Mouse (Mus musculus): ENCODE measurements around the gene 1700025G04Rik. TPM values are rescaled to one million over a fixed set of nuclear protein-coding genes. Genes with fewer than 3 reads are reported as not detected.

Gene 1700025G04Rik
- total and polyA plus RNA-seq, 3 experiments: 1.5 to 19.5 (median 12.8) TPM

DNA sequence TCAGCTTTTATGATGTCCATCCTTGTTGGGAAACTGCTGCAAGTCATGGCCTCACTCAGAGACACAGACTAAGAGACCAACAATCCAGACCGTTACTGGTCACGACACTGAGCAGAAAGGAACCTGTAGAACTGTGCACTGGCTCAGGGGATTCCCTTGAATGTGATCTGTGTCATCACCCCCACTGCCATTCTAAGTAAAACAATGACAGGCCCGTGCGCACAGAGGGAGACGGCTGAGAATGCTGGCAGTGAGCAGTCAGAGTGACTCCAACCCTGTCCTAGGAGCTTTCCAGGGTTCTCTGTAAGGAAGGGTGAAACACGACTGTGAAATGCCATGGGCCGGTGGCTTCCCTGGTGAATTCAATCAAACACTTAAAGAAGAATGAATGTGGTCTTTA, 132.3 kb downstream of the 1700025G04Rik start:
- Histone ChIP-seq H3K4me1 (ENCODE audit: control insufficient read depth in 1 of 2, insufficient read depth in 2 of 2) (peaks cover 0 to 4% of the 10 kb centered on the region in 2 experiments; a peak in 1 of 4 replicates), H3K27me3 (replicated peaks) (no peaks in the 10 kb centered on the region), H3K4me2 (ENCODE audit: insufficient read depth, low read depth, poor library complexity, severe bottlenecking) (no peak overlapping the region), H3K4me3 (replicated peaks in 1 of 3; ENCODE audit: low read depth in 2 of 3, low read length in 2 of 3, poor library complexity in 1 of 3) (no peak overlapping the region), H3K9me3 (replicated peaks; ENCODE audit: low read length) (no peaks in the 10 kb centered on the region), H3K9ac (ENCODE audit: insufficient read depth, low read depth) (no peak overlapping the region), H3K27ac (ENCODE audit: insufficient read depth, low read depth) (no peak overlapping the region), H3K36me3 (replicated peaks in 1 of 2; ENCODE audit: control insufficient read depth in 1 of 2, insufficient read depth in 1 of 2, low read length in 1 of 2) (no peaks in the 10 kb centered on the region), H3K79me2 (replicated peaks; ENCODE audit: control insufficient read depth, extremely low read depth, insufficient read depth, poor library complexity, severe bottlenecking) (no peaks in the 10 kb centered on the region)
- TF ChIP-seq MEF2A (IDR thresholded peaks at IDR 0.05; ENCODE audit: borderline replicate concordance, low read depth, low read length) (no peak), NRF1 (IDR thresholded peaks at IDR 0.05; ENCODE audit: low read depth, low read length) (no peak), MAX (IDR thresholded peaks at IDR 0.05; ENCODE audit: low read length) (no peak), JUND (conservative IDR thresholded peaks at IDR 0.05; ENCODE audit: low read depth, low read length) (no peak), ZMIZ1 (IDR thresholded peaks at IDR 0.05; ENCODE audit: low read depth, low read length) (no peak), CHD1 (IDR thresholded peaks at IDR 0.05; ENCODE audit: low read depth, low read length) (no peak)
- no peak for DNase-seq (ENCODE audit: extremely low read depth)
- dilution Hi-C loops (cut with MboI; ENCODE audit: extremely low pct_ligation_motif_present, extremely low pct_unique_long_range_greater_than_20kb, low sequenced_read_pairs): no loop called here
- in situ Hi-C loops (cut with MboI; ENCODE audit: low pct_ligation_motif_present, low pct_unique_long_range_greater_than_20kb, low sequenced_read_pairs): no loop called here

DNA sequence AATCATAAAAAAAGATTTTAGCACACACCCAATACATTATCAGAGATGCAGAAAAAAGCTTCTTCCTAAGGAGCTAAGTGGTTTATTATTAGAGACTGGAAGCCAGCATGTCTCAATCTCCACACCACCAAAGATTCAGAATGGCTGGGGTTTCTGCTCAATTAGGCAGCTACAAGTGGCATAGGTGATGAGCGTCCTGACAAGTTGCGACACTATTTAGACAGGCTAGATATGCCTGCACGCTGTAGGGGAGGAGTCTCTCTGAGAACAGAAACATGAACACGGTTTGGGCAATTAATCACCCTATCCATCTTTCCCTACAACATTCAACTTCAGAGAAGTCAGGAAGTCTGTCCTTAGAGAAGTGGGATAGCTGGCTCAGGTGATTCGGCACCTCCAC, 134.1 kb downstream of the 1700025G04Rik start:
- DNase-seq (ENCODE audit: extremely low read depth): no peak
- no peak overlapping the region for H3K4me3 ChIP-seq (replicated peaks in 1 of 3; ENCODE audit: low read depth in 2 of 3, low read length in 2 of 3, poor library complexity in 1 of 3)
- in situ Hi-C loops (cut with MboI; ENCODE audit: low pct_ligation_motif_present, low pct_unique_long_range_greater_than_20kb, low sequenced_read_pairs): no loop called here
- TF ChIP-seq POLR2A (IDR thresholded peaks at IDR 0.05; ENCODE audit: low read depth, low read length) (no peak), NRF1 (IDR thresholded peaks at IDR 0.05; ENCODE audit: low read depth, low read length) (no peak), MXI1 (IDR thresholded peaks at IDR 0.05; ENCODE audit: low read depth, low read length) (no peak), RCOR1 (conservative IDR thresholded peaks at IDR 0.05; ENCODE audit: low read depth, low read length) (no peak), ZKSCAN1 (IDR thresholded peaks at IDR 0.05; ENCODE audit: borderline replicate concordance, low read depth, low read length) (no peak), KAT2A (IDR thresholded peaks at IDR 0.05; ENCODE audit: insufficient replicate concordance, low read length) (no peak), ELF1 (IDR thresholded peaks at IDR 0.05; ENCODE audit: low read depth, low read length) (no peak), MYC (IDR thresholded peaks at IDR 0.05; ENCODE audit: low read depth, low read length) (no peak), MEF2A (IDR thresholded peaks at IDR 0.05; ENCODE audit: borderline replicate concordance, low read depth, low read length) (no peak), BHLHE40 (IDR thresholded peaks at IDR 0.05; ENCODE audit: low read depth, low read length) (no peak), ZMIZ1 (IDR thresholded peaks at IDR 0.05; ENCODE audit: low read depth, low read length) (no peak), ZC3H11A (IDR thresholded peaks at IDR 0.05; ENCODE audit: low read depth, low read length) (no peak), CTCF (conservative IDR thresholded peaks at IDR 0.05 in 1 of 2, IDR thresholded peaks at IDR 0.05 in 1 of 2; ENCODE audit: low read depth in 2 of 2, low read length in 2 of 2) (no peak), SIN3A (IDR thresholded peaks at IDR 0.05; ENCODE audit: low read length) (no peak), NELFE (IDR thresholded peaks at IDR 0.05; ENCODE audit: low read depth, low read length) (no peak), RAD21 (IDR thresholded peaks at IDR 0.05; ENCODE audit: low read depth, low read length) (no peak)
- H3K4me1 ChIP-seq (ENCODE audit: control insufficient read depth in 1 of 2, insufficient read depth in 2 of 2): peaks cover 0 to 4% of the 10 kb centered on the region in 2 experiments; a peak in 1 of 4 replicates
- no peaks in the 10 kb centered on the region for H3K36me3 ChIP-seq (replicated peaks in 1 of 2; ENCODE audit: control insufficient read depth in 1 of 2, insufficient read depth in 1 of 2, low read length in 1 of 2)
- no peak overlapping the region for H3K4me2 ChIP-seq (ENCODE audit: insufficient read depth, low read depth, poor library complexity, severe bottlenecking)
- no peaks in the 10 kb centered on the region for H3K9me3 ChIP-seq (replicated peaks; ENCODE audit: low read length)
- dilution Hi-C loops (cut with MboI; ENCODE audit: extremely low pct_ligation_motif_present, extremely low pct_unique_long_range_greater_than_20kb, low sequenced_read_pairs): no loop called here
- no peak overlapping the region for H3K9ac ChIP-seq (ENCODE audit: insufficient read depth, low read depth)
- H3K27me3 ChIP-seq (replicated peaks): no peaks in the 10 kb centered on the region
- no peak overlapping the region for H3K27ac ChIP-seq (ENCODE audit: insufficient read depth, low read depth)
- H3K79me2 ChIP-seq (replicated peaks; ENCODE audit: control insufficient read depth, extremely low read depth, insufficient read depth, poor library complexity, severe bottlenecking): no peaks in the 10 kb centered on the region
